Mouse (Mus musculus) heart, adult 11 months (tissue): ENCODE data around the gene Itih1.

ENCODE experiments used
- DNase-seq: peaks from one replicate; pipeline ENCODE4 v3.0.0; 2022

Itih1 gene

DNA sequence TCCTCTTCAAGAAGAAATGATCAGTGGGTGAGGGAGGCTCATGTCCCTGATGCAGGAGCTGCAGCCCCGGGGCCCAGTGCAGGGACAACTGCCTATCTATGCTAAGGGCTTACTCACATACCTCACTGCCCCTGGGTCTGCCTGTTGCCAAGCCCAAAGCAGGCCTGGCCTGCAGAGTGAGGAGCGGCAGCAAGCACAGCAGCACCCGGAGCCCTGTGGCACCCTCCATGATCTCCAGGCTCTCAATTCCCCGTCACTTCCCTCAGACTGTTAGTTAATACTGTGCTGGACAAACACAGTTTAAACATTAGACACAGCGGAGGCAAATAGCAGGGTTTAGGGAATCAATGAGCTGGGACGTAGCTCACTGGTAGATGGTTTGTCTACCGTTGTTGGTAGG, at the start of gene Itih1:
Gene Itih1, minus strand, starts transcription at position 252 of the 400 bp plus-strand sequence.
- no peak for DNase-seq

DNA sequence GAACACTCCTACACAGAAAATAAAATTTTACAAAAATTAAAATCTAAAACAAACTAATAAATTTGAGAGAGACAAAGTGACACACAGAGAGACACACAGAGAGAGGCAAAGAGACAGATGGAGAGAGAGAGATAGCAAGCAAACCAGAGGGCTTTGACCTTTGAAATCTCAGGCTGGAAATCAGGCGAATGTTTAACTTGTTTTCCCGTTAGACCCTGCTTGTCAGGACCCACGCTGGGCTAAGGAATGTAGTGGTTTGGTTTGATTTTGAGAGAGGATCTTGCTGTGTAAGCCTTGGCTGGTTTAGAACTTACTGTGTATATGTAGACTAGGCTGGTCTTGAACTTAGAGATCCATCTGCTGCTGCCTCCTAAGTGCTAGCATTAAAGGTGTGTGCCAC, 33.1 kb upstream of the Itih1 start:
- DNase-seq: no peak

- DNase-seq: peak; percentile 94
Measured at GRCm38 (mm10) chr14:30974204-30974603, 31.1 kb upstream of the Itih1 start.

DNA sequence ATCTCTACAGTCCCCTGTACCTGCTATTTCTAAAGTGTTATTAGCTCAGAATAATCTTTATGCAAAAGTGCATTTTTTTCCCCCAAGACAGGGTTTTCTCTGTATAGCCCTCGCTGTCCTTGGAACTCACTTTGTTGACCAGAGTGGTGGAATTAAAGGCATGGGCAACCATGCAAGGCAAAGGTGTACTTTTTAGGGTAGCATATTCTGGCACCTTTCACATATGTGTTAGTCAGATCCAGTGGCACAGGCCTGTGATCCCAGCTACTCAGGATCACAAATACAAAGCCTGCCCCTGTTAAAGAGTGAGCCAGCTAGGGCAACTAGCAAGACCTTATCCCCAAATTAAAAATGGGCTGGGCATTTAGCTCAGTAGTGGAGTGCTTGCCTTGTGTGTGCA, 17.3 kb upstream of the Itih1 start:
- DNase-seq: peak; percentile 41

DNA sequence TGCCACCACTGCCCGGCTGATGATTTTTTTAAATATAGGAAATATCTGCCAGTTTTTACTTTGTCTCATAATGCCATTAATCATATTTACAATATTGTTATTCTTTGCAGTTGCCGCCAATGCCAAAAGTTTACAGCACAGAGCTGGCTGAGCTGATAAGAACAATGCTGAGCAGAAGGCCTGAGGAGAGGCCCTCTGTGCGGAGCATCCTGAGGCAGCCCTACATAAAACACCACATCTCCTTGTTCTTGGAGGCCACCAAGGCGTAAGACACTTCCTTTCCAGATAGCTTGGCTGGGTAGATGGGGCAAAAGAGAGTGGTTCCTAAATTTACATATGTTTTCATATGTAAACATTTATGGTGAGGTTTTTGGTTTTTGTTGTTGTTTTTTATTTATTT, 15.9 kb upstream of the Itih1 start:
- DNase-seq: peak; percentile 67

- DNase-seq: no peak
Measured at GRCm38 (mm10) chr14:30958517-30958916, 15.4 kb upstream of the Itih1 start.

DNA sequence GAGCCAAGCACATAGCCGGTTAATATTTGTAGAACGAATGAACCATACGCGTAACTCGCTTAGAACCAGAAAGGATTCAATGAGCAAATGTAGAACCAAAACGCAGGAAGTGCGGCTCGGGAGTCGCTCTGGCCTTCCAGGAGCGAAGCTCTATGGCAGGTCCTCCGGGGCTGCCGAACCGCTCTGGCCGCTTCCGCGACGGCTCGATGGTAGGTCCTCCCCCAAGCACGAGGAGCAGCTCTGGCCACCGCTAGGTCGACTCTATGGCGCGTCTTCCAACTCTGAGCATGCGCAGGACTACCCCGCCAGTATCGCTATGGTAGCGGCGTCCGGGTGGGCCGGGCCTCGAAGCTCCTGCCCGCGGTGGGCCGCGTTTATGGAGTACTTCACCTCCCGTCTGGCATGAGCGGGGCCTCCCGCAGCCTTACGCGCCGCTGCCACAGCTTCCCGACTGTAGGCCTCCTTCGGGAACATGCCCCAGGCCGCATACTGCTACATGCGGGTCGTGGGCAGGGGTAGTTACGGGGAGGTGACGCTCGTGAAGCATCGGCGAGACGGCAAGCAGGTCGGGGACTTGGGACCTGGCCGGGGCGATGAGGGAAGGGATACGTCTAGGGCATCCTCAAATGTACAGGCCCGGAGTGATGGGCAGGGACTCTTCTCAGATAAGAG, 8.2 kb upstream of the Itih1 start, which contains the start of gene Nek4:
Gene Nek4, plus strand, starts transcription at position 224 of the 672 bp plus-strand sequence.
- peak; percentile 100 for DNase-seq

DNA sequence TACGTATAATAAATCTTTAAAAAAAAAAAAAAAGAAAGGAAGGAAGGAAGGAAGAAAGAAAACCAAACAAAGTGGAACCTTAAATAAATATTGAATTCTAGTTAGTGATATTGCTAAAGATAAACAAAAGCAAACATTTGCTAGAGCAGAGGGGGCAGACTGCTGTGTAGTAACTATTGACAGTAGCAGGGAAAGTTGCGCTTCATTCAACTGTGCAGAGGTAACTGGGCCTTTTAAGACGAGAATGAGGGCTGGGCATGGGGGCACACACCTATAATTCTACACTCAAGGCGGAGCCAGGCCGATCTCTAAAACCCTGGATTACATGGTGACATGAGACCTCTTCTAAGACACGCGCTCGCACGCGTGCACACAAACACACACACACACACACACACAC, 6.9 kb upstream of the Itih1 start:
- peak; percentile 82 for DNase-seq

DNA sequence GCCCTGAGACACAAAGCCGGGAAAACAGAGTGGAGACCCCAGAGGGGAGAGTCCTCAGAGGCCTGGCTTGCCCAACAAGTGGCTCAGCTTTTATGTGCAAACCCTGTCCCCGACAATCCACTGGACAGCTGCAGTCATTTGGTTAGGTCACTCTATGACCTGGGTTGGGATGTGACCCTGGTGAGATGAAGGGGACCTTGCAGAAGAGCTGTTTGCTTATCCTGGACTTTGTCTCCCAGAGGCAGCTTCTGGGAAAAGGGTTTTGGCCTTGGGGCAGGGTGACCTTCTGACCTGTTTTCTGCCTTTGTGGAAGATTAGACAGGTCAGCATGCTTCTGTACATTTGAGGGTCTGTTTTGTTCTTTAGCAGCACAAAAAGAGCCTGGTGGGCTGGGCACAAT, 1.7 kb upstream of the Itih1 start:
- peak; percentile 85 for DNase-seq

DNA sequence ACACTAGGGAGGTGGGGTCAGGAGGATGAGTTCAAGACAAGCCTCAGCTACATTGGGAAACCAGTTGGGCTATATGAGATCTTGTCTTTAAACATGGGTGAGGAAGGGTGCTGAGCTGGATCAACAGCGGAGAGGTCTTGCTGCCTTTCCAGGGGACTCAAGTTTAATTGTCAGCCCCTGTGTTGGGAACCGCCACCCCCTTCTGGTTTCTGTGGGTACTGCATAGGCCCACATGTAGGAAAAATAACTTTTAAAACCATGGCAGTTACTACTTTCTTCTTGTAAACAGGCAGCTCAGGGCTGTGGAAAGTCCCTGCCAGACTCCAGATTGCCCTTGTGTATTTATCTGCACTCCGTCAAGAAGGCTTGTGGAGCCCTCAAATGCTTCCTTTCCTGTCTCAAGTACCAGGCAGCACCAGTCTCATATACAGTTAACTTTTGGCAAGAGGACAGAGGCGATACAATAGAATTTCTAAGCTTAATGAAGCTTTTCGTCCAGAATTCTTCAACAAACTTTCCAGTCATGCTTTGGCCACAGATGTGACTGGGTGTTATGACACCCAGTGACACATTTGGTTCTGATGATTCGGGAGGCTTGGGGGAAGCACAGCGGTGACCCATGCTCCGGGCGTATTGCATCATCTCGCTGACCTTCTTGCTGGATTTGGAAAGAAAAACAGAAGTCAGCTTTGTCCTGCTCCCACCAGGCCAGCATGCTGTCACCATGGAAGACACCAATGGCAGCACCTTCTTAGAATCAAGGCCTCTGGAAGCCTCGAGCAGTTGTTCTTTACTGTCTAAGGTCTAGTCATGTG, 978 bp upstream of the Itih1 start:
- peak; percentile 95 for DNase-seq

DNA sequence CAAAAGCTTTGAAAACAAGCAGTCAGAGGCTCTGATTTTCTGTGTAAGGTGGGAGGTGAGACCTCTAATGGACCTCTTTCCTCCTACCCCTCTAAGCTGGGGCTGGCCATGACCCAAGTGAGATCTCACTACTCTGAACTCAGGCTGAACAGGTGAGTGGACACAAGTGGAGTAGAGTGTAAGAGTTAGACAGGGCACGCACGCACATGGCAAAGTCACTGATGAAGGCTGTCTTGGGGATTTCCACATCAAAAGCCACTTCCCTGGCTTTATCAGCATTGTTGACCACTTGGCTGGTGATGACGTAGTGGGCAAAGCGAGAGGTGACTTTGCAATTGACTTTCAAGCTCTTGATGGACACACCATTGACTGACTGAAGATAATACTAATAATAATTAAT, 835 bp downstream of the Itih1 start:
- DNase-seq: peak; percentile 44

- DNase-seq: no peak
Measured at GRCm38 (mm10) chr14:30933351-30933750, 9.7 kb downstream of the Itih1 start.

DNA sequence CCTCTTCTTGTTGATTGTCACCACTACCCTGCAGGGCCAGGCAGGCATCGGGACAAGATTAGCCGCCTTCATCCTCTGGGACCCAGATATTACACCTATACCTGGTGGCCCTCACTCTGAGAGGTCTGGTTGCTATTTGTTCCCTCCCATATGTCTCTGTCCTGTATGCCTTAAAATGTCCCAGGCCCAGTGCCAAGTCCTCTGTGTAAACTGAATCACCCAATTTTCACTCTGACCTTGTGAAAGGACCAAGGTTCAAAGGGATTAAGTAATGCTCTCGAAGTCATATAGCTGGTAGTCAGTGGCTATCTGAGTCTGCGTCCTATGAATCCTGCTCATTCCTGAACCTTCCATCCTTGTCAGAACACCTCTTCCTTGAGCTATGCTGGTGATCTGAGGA, 12.7 kb downstream of the Itih1 start:
- DNase-seq: no peak

DNA sequence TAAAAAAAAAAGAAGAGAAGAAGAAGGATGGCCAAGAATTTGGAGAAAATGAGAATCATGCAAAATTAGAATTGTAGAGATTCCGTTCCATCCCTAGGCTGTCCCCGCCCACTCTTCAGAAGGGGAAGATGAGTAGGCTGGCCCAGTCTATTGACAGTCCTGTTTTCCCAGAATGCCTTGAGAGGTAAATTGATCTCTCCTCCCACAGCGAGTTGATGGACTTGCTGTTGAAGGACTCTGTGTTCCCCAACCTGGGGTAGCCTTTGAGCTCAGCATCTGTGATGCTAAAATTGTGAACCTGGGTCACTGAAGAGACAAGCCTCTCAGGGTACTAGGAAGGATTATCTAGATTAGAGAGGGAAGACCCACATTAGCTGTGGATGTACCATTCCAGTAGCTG, 17.6 kb downstream of the Itih1 start:
- no peak for DNase-seq

DNA sequence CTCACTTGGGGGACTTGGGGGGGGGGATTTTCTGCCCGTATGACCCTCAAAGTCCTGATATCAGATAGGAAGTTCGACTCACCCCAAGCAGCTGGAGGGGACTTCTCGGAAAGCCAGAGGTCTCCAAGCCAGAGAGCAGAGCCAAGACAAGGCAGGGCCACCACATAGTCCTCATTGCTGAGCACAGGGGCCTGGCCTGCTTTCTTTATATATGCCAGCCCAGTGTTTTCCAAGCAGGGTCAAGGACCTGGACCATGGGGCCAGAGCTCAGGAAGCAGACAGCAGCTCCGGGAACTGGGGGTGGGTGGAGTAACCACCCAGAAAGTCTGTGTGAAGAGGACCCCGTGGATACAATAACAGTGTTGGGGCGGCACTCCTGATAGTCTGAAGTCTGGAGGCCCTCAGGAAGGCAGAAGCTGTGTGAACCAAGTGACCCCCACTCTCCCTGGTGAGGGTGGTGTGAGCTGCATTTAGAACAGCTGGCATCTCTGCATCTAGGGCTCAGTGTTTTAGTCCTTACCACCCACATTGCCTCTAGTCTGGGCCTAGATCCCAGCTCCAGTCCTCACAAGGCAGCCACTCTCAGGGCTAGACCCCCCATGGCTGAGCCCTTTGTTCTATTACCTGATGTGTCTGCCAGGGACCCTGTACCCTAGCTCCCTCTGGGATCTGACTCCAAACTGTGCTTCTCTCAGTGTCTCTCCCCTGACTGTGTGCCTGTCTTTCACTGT, 19.5 kb downstream of the Itih1 start, which contains the start of gene Itih3:
Gene Itih3, minus strand, starts transcription at position 386 of the 731 bp plus-strand sequence.
- no peak for DNase-seq

DNA sequence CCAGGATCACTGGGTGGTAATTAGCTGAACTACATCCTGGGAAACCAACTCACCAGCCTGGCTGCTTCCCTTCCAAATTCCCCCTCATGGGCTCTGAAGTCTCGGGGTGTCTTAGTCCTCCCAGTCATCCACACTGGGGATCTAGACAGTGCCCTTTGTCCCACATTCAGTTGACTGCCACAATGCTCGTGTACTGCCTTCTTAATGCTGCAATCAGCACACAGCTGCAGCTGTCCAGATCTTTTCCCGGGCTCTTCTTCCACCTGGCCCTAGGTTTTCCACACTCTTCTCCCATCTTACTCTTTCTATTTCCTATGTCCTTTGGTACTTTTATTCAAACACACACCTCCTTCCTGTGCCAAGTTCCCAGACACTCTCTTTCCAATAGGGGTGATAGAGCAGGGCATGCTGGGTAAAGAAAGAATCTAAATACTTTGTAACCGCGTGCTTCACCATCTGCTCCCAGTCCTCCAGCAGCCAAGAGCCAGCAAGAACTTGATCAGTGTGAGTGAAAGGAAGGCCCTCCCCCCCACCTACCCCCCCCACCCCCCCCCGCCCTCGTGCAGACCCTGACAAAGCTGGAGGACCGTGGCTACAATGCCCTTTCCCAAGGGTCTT, 20.9 kb downstream of the Itih1 start:
- DNase-seq: no peak

DNA sequence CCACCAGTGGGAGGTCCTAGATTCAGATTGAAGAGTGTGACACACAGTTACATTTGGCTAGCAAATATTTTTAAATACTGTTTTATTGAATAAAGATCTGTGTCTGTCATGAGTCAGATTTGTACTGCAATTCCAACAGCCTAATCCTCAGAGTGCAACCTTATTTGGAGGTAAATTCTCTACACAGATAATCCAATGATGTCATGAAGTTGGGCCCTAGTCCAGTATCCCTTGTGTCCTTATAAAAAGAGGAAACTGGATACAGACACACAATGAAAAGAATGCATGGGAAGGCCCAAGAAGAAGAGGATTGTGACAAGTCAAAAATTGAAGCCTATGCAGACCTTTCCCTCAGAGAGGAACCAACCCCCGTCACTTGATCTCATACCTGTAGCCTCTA, 26.6 kb downstream of the Itih1 start:
- DNase-seq: no peak

DNA sequence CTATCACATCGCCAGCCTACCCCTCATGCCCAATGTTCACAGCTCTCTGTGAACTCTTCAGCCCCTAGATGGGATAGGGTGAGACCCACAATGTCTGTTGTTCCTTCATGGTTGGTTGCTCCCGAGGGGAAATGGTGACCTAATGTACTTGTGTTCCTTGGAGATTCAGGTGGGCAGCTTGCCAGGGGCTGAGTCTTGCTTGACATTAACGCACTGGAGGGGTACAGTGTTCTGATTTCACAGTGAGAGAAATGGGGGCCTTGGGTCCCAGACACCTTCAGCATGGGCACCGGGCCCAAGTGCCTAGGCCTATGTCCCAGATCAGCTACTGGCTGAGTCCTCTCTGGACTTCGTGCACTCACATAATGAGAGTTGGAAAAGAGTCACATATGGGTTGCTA, 29.7 kb downstream of the Itih1 start:
- no peak for DNase-seq

- no peak for DNase-seq
Measured at GRCm38 (mm10) chr14:30912641-30913040, 30.4 kb downstream of the Itih1 start.

- no peak for DNase-seq
Measured at GRCm38 (mm10) chr14:30911141-30911540, 31.9 kb downstream of the Itih1 start.

DNA sequence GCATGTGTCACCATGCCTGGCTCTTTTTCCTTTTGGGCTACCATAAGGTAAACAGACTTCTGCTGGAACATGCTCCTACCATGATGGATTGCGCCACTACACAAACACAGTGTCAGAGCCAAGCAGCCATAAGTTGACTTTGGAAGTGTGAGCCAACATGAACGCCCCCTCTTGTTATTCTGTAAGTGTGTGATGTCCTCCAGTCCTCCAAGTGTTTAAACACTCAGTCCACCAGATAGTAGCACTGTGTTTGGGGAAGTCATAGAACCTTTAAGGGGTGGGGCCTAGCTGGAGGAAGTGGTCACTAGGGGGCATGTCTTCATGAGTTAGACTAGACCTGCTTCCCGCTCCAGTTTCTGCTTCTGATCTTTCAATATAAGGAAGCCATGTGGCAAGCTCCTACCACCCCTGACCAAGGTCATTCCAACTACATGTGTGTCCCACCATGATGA, 35.2 kb downstream of the Itih1 start:
- DNase-seq: peak; percentile 89

DNA sequence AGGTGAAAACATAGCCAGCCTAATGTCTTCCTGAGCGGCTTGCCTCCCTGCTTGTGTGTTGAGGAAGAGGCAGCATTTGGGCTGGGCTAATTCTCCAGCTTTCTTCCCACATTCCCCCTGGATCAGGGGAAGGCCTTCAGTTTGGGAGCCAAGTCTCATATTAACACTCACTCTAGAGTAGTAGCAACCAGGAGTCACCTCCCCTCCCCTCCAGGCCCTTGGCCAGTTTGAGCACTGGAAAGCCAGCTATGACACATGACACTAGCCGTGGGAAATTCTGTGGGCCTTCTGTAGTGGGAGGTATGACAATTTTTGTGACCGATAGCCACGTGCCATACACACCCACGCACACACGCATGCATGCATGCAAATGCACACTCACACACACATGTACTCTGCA, 37.1 kb downstream of the Itih1 start:
- peak; percentile 88 for DNase-seq

- DNase-seq: peak; percentile 84
Measured at GRCm38 (mm10) chr14:30904307-30904706, 38.8 kb downstream of the Itih1 start.
